Mouse (Mus musculus) large intestine, adult 2 months (tissue): ENCODE data around the gene Rpl3. TPM values are rescaled to one million over a fixed set of nuclear protein-coding genes. Genes with fewer than 3 reads are reported as not detected.

ENCODE experiments used
- DNase-seq: peaks from one replicate; pipeline ENCODE4 v3.0.0-alpha.2; 2012; ENCODE audit warnings: low read depth, low spot score
- WGBS: fragments of 180-500 bp; shearing (Covaris S2); methylation state at CpG from one replicate; pipeline ENCODE4 v1.1.7; 2018; 5-methylcytosine and 5-hydroxymethylcytosine counted together
- polyA plus RNA-seq: library from polyadenylated mRNA; depleted of rRNA; stranded (reverse); fragments of >200 nt; gene quantifications from 2 replicates; pipeline ENCODE4 v1.2.3, GENCODE M21; 2012

Gene Rpl3
- polyA plus RNA-seq, 1 experiment = 673 TPM

DNA sequence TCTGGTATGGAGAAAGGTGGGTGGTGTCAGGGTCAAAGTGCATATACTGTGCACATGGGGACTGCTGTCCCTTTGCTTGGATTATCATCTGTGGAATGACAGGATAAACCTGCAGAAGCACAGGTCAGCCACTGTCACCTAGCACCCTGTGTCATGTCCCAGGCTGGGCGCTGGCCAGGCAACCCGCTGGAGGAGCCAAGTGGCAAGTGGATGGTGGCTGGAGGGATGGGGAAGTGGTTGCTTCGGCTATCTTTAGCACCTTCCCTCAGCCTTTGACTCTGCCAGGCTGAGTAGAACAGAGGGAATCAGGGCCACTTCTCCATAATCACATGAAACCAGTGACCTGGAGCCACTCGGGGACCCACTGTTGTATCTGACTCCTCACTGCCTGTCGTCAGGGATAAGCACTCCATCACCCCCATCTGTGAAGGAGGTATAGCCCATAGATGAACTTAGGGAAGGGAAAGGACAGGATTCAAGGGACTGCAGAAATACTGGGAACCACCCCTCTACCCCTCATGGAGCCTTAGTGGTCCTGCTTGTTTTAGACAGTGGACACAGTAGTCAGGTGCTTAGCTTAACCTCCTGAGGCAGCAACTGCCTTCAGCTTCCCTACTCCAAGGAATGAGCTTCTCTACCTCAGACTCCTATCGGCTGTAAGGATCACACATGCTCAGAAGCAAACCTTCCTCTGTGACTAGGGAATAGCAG, 16.9 kb downstream of the Rpl3 start:
- 59% methylated on average over 6 of the region's 6 CpGs for whole genome bisulfite sequencing
- DNase-seq = no peak

GRCm38 (mm10) chr15:80073256-80073621, 18.4 kb downstream of the Rpl3 start:
- 92% methylated on average over 1 of the region's 1 CpGs for WGBS
- DNase-seq = no peak

GRCm38 (mm10) chr15:80072579-80073255, 19.0 kb downstream of the Rpl3 start:
- DNase-seq = no peak
- 55% methylated on average over 7 of the region's 7 CpGs for WGBS

GRCm38 (mm10) chr15:80071951-80072437, 19.7 kb downstream of the Rpl3 start:
- 36% methylated on average over 9 of the region's 9 CpGs for WGBS
- no peak for DNase-seq

GRCm38 (mm10) chr15:80070095-80070644, 21.5 kb downstream of the Rpl3 start:
- WGBS = 76% methylated on average over 8 of the region's 8 CpGs
- no peak for DNase-seq

GRCm38 (mm10) chr15:80069171-80069570, 22.5 kb downstream of the Rpl3 start:
- no peak for DNase-seq
- 36% methylated on average over 4 of the region's 4 CpGs for WGBS

DNA sequence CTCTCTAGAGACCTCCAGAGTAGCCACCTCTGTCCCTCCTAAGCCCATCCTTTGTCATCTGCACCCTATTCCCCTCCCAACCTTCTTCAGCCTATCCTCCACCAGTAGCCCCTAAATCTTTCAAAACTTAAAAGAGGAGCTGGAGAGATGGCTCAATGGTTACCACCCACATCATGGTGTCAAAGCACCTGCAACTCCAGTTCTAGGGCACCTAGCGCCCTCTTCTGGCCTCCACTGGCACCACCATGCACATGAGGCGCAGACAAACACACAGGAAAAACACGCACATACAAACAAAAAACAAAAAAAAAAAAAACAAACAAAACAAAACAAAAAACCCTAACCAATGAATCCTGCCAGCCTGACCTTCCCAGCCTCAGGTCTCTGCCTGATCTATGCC, 25.1 kb downstream of the Rpl3 start:
- WGBS = 58% methylated on average over 3 of the region's 3 CpGs
- DNase-seq = no peak

GRCm38 (mm10) chr15:80065414-80065813, 26.3 kb downstream of the Rpl3 start:
- WGBS = 22% methylated on average over 13 of the region's 13 CpGs
- DNase-seq = no peak

- 65% methylated on average over 5 of the region's 5 CpGs for WGBS
- DNase-seq = no peak
Observed at GRCm38 (mm10) chr15:80064965-80065364, 26.7 kb downstream of the Rpl3 start.

GRCm38 (mm10) chr15:80062821-80063220, 28.8 kb downstream of the Rpl3 start:
- WGBS = 31% methylated on average over 5 of the region's 5 CpGs

GRCm38 (mm10) chr15:80062339-80062738, 29.3 kb downstream of the Rpl3 start:
- 49% methylated on average over 8 of the region's 9 CpGs for WGBS
- DNase-seq = no peak

More at GRCm38 (mm10) chr15:80062821-80063220, 28.8 kb downstream of the Rpl3 start:
- DNase-seq = no peak

GRCm38 (mm10) chr15:80061071-80061550, 30.6 kb downstream of the Rpl3 start:
- 84% methylated on average over 4 of the region's 4 CpGs for WGBS
- no peak for DNase-seq

DNA sequence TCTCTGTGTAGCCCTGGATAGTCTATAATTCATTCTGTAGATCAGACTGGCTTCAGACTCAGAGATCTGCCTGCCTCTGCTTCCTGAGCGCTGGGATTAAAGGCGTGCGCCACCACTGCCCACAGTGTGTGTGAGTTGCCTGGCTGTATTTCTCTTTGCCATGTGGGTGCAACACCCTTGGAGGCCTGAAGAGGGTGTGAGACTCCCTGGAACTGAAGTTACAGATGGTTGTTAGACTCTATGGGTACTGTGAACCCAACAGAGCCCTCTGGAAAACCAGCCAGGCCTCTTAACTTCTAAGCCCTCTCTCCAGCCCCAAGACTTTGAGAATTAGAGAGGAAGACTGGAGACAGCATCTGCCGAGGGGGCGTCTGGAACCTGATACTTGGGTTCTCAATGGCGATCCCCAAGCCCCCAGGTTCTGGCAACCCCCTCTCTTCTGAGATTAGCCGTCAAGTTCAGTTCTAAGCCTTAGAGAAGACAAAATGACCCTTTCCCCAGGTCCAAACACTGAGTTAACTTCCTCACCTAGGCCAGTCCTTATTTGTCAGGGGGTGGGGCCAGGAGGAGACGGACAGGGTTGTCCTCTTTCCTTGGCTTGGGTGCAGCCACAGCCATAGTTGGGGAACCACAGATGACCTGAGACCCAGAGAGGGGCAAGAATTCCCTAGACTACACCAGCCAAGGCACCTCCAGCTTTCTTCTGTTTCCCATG, 31.2 kb downstream of the Rpl3 start:
- DNase-seq = no peak
- WGBS = 93% methylated on average over 8 of the region's 8 CpGs

- WGBS = 60% methylated on average over 7 of the region's 7 CpGs
- DNase-seq = no peak
Observed at GRCm38 (mm10) chr15:80059606-80060005, 32.1 kb downstream of the Rpl3 start.

DNA sequence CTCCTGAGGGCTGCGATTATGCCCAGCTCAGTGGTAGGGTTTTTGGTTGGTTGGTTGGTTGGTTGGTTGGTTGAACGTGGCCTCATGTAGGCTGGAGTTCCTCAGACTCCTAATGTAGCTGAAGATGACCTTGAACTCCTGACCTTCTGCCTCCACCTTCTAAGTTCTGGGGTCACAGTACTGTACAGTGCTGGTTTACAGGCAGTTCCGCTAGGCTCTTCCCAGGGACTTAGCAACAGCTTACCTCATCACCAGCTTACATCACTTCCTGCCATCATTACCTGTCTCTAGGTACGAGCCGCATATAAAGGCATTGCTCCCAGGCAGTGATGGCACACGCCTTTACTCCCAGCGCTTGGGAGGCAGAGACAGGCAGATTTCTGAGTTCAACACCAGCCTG, 33.5 kb downstream of the Rpl3 start:
- 77% methylated on average over 7 of the region's 7 CpGs for WGBS
- DNase-seq = no peak

- DNase-seq = no peak
- 53% methylated on average over 7 of the region's 7 CpGs for WGBS
Observed at GRCm38 (mm10) chr15:80054034-80054710, 37.5 kb downstream of the Rpl3 start.

GRCm38 (mm10) chr15:80053381-80054033, 38.2 kb downstream of the Rpl3 start:
- no peak for DNase-seq
- WGBS = 83% methylated on average over 8 of the region's 8 CpGs

DNA sequence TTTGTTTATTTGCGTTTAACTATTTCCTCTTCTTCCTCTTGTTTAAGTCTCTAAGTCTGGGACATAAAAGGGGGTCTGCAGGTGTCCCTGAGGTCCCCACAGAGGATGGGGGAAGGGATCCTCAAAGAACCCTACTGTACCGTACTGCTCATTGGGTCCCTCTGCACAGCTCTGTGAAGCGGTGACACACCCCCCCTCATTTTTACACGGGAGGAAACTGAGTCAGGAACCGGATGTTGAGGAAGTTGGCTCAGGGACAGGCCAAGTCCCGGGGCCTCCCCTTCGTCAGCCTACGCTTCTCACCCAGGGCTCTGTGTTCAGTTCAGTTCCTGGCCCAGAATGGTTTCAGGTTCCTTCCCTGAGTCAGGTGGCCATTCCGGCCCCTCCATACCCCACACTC, 39.9 kb downstream of the Rpl3 start:
- DNase-seq = no peak
- 69% methylated on average over 9 of the region's 9 CpGs for WGBS

DNA sequence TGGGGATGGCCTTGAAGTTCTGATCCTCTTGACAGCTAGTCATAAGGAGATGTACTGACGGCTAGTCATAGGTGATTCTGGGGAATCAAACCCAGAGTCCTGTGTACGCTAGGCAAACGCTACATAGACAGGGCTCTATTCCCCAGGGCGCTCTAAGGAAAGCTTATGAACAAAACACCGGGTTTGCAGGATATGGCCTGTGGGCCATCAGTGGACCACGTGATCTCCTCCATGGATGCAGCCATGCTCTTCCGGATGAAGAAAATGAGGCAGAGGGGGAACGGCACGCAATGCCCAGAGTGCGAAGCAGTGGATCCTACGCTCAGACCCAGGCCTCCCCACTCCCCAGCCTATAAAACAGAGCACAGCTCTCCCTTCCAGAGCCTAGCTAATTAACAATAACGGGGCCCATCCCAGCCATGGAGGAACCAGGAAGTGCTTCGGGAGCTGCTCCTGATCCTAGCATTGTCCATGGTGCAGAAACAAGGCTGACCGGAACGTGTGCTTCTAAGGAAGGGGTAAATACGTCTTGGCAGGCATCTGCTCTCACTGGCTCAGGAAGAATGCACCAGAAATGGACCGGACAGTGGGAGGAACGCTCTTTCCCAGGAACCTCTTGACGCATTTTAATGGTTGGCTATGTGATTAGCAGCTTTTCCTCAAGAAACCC, 40.4 kb downstream of the Rpl3 start:
- 58% methylated on average over 19 of the region's 19 CpGs for WGBS
- DNase-seq = no peak
